Mouse (Mus musculus) brain, embryonic 14.5 days (tissue): ENCODE results near the gene Rgs7.

Experiments used
- CTCF ChIP-seq: fragments of 200-500 bp; IDR thresholded peaks from 2 replicates; pipeline ENCODE4 v1.5.1; 2012; ENCODE audit warnings: inconsistent platforms, mild to moderate bottlenecking, moderate library complexity, borderline replicate concordance; ENCODE audit not compliant: insufficient read depth, insufficient read length; ENCODE audit errors: extremely low read depth
- POLR2A ChIP-seq: fragments of 200-500 bp; IDR thresholded peaks from 2 replicates; pipeline ENCODE4 v1.6.1; 2012; ENCODE audit warnings: mild to moderate bottlenecking, inconsistent platforms, borderline replicate concordance; ENCODE audit not compliant: poor library complexity, insufficient read depth, insufficient read length, severe bottlenecking; ENCODE audit errors: extremely low read depth

- TF ChIP-seq POLR2A = no peak
- TF ChIP-seq CTCF = no peak
These were observed 463.5 kb downstream of the Rgs7 start for GRCm38 (mm10) chr1:175028716-175029204.
